Mouse (Mus musculus) forebrain, postnatal 0 days (tissue): Measurements from ENCODE around the gene Entpd6. TPM values are rescaled to one million over a fixed set of nuclear protein-coding genes. Genes with fewer than 3 reads are reported as not detected.

Experiments used
- ATAC-seq: fragments of 200-750 bp; cut with Nextera tagmentation; 2 replicates; pipeline ENCODE4 v1.8.0; 2017; ENCODE audit warnings: mild to moderate bottlenecking, moderate library complexity
- DNase-seq: peaks from one replicate; pipeline ENCODE4 v3.0.0-alpha.2; 2015
- H3K27ac ChIP-seq: fragments of 300-500 bp; sonication (generic); 2 replicates; pipeline ENCODE4 v1.5.1; 2014; ENCODE audit warnings: low read depth, mild to moderate bottlenecking, antibody characterized with exemption, low read length, moderate library complexity, mixed read lengths
- H3K27me3 ChIP-seq: fragments of 300-500 bp; sonication (generic); 2 replicates; pipeline ENCODE4 v1.6.1; 2014; ENCODE audit warnings: mild to moderate bottlenecking, low read length, mixed read lengths; ENCODE audit not compliant: insufficient read depth
- H3K36me3 ChIP-seq: fragments of 300-500 bp; sonication (generic); 2 replicates; pipeline ENCODE4 v1.6.1; 2014; ENCODE audit warnings: mild to moderate bottlenecking, moderate library complexity; ENCODE audit not compliant: insufficient read depth
- H3K4me1 ChIP-seq: fragments of 300-500 bp; sonication (generic); 2 replicates; pipeline ENCODE4 v1.6.1; 2014; ENCODE audit warnings: antibody characterized with exemption; ENCODE audit not compliant: insufficient read depth
- H3K4me2 ChIP-seq: fragments of 300-500 bp; sonication (generic); 2 replicates; pipeline ENCODE4 v1.6.1; 2014; ENCODE audit warnings: low read depth, mild to moderate bottlenecking, moderate library complexity
- H3K4me3 ChIP-seq: fragments of 300-500 bp; sonication (generic); 2 replicates; pipeline ENCODE4 v1.5.1; 2014; ENCODE audit warnings: low read depth, low read length, mixed read lengths
- H3K9ac ChIP-seq: fragments of 300-500 bp; sonication (generic); 2 replicates; pipeline ENCODE4 v1.6.1; 2014; ENCODE audit warnings: mild to moderate bottlenecking
- H3K9me3 ChIP-seq: fragments of 300-500 bp; sonication (generic); 2 replicates; pipeline ENCODE4 v1.6.1; 2016; ENCODE audit warnings: low read length
- CTCF ChIP-seq: sonication (generic); IDR thresholded peaks from 2 replicates; pipeline ENCODE4 v1.5.1; 2016; ENCODE audit warnings: antibody characterized with exemption, control low read depth, low read depth
- WGBS: fragments of 180-500 bp; shearing (Covaris S2); extraction: QIAGEN DNeasy Blood & Tissue Kit; methylation state at CpG from one replicate; pipeline ENCODE4 v1.1.7; 2014; 5-methylcytosine and 5-hydroxymethylcytosine counted together
- polyA plus RNA-seq: library from polyadenylated mRNA; unstranded; fragments of >200 nt; fragmentation: Nextera tagmentation; extraction: Ambion mirVana; gene quantifications from 2 replicates; pipeline ENCODE4 v1.2.1, GENCODE M21; 2015
- total RNA-seq: library from RNA; depleted of rRNA; stranded (reverse); fragments of >200 nt; gene quantifications from 2 replicates; pipeline ENCODE4 v1.2.3, GENCODE M21; 2014

Gene Entpd6
- total and polyA plus RNA-seq, 2 experiments from 2014 or later = 76.0 to 93.6 TPM

DNA sequence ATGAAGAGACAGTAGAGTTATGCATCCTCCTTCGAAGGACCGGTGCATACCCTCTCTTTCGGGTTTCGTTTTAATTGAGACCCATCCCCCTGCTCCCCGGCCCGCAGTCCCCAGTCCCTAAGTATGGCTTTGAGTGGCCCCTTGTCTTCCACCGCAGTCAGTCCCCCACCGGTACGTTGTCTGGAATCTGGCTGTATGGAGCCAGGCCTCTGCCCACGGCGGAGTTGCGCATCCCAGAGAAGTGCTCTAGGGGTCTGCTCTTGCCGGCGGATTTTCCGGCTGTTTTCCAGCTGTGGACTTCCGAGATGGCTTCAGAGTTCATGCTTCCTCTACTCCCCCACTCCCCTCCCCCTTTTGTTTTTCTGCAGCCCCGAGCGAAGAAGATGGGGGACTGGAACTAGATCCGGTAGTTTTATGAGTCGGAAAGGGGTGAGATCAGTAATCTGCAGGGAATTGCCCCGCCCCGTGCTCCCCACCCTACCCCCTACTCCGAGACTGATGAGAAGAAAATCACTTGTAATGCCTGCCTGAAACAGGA is 38.5 kb downstream of the Entpd6 start:
- no peak for TF ChIP-seq CTCF
- 2% methylated on average over 23 of the region's 23 CpGs for WGBS
- H3K4me3 ChIP-seq = peak overlapping the region; percentile 88
- ATAC-seq (peak; percentile 42), DNase-seq (peak; percentile 41)
- H3K4me1 ChIP-seq = peaks cover 12% of the 10 kb centered on the region
- no peaks in the 10 kb centered on the region; the same call in 1 of the 2 replicates for H3K36me3 ChIP-seq
- H3K4me2 ChIP-seq = peak overlapping the region; percentile 83
- no peak overlapping the region for H3K27ac ChIP-seq
- H3K27me3 ChIP-seq = no peaks in the 10 kb centered on the region
- peak overlapping the region; percentile 70 for H3K9ac ChIP-seq
- H3K9me3 ChIP-seq = no peaks in the 10 kb centered on the region

GRCm38 (mm10) chr2:150788768-150789550 is 40.1 kb downstream of the Entpd6 start:
- Histone ChIP-seq H3K4me1 (peaks cover 12% of the 10 kb centered on the region), H3K36me3 (peaks cover 3% of the 10 kb centered on the region), H3K9ac (peak overlapping the region; percentile 28; the same call in 1 of the 2 replicates), H3K9me3 (no peaks in the 10 kb centered on the region), H3K4me3 (no peak overlapping the region), H3K27me3 (no peaks in the 10 kb centered on the region), H3K27ac (peak overlapping the region; percentile 16; the same call in 1 of the 2 replicates), H3K4me2 (peak overlapping the region; percentile 33)
- ATAC-seq (no peak), DNase-seq (peak; percentile 74)
- 31% methylated on average over 4 of the region's 4 CpGs for WGBS
- 0 out of 2 replicates have a peak, but pooled peaks have one; percentile 10 for TF ChIP-seq CTCF

DNA sequence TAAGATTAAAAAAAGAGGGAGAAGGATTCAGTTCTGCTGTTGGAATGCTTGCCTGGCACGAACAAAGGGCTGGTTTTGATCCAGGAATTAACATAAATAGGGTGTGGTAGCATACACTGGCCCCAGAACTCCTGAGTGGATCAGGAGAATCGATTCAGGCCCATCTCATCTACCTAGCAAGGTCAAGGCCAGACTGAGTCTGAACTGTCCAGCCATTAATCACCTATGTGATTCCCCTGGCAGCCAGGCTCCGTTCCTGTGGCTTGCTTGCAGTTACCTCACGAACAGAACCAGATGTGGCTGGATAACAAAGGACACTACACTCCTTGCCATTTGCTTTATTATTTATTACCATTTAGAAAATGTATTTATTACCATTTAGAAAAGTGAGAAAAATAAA is 44.5 kb downstream of the Entpd6 start:
- no peak for TF ChIP-seq CTCF
- no peak for ATAC-seq
- Histone ChIP-seq H3K36me3 (peaks cover 27% of the 10 kb centered on the region), H3K4me1 (peaks cover 8% of the 10 kb centered on the region; the same call in 1 of the 2 replicates), H3K4me3 (no peak overlapping the region), H3K27ac (no peak overlapping the region), H3K9me3 (no peaks in the 10 kb centered on the region), H3K4me2 (no peak overlapping the region), H3K9ac (no peak overlapping the region), H3K27me3 (no peaks in the 10 kb centered on the region)
- no peak for DNase-seq
- WGBS = 78% methylated on average over 4 of the region's 4 CpGs

- Histone ChIP-seq H3K4me1 (no peaks in the 10 kb centered on the region), H3K36me3 (peaks cover 47% of the 10 kb centered on the region), H3K9me3 (no peaks in the 10 kb centered on the region), H3K4me3 (no peak overlapping the region), H3K4me2 (no peak overlapping the region), H3K9ac (no peak overlapping the region), H3K27ac (no peak overlapping the region), H3K27me3 (no peaks in the 10 kb centered on the region)
- DNase-seq = no peak
- ATAC-seq = no peak
- TF ChIP-seq CTCF = no peak
- WGBS = 85% methylated on average over 7 of the region's 7 CpGs
These were observed 49.2 kb downstream of the Entpd6 start for GRCm38 (mm10) chr2:150798084-150798483.

DNA sequence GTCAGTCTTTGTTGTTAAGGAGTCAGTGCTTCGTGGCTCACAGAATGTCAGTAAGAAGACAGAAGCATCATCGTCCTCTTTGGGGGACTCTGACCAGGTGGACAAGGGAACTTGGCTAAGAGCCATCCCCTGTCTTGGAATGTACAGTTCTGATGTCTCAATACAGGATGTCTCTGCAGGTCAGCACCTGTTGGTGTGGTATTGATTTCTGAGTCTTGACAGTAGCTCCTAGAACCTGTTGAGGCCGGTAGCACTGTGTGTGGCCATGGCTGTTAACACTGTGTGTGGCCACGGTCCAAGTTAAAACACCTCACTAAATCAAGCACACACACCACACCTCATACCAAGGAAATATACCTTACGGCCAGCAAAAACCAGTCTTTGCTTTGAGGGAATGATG is 51.8 kb downstream of the Entpd6 start:
- no peak overlapping the region for H3K4me3 ChIP-seq
- no peak overlapping the region for H3K4me2 ChIP-seq
- no peaks in the 10 kb centered on the region for H3K4me1 ChIP-seq
- WGBS = 93% methylated on average over 5 of the region's 5 CpGs
- no peak for TF ChIP-seq CTCF
- H3K9ac ChIP-seq = no peak overlapping the region
- ATAC-seq (no peak), DNase-seq (no peak)
- no peaks in the 10 kb centered on the region for H3K27me3 ChIP-seq
- H3K9me3 ChIP-seq = no peaks in the 10 kb centered on the region
- H3K27ac ChIP-seq = no peak overlapping the region
- H3K36me3 ChIP-seq = peaks cover 37% of the 10 kb centered on the region

DNA sequence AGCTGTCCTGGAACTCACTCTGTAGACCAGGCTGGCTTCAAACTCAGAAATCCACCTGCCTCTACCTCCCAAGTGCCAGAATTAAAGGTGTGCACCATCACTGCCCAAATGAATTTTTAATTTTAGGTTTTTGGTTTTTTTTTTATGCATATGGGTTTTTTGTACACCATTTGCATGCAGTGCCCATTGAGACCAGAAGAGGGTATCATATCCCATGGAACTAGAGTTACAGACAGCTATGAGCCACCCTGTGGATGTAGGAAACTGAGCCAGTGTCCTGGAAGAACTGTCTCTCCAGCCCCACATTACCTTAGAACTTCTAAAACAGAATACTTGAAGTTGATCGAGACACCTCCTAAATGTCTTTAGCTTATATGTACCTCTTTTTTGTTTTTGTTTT is 54.2 kb downstream of the Entpd6 start:
- Histone ChIP-seq H3K27me3 (no peaks in the 10 kb centered on the region), H3K4me2 (no peak overlapping the region), H3K9me3 (no peaks in the 10 kb centered on the region), H3K27ac (no peak overlapping the region), H3K4me3 (no peak overlapping the region), H3K36me3 (peaks cover 35% of the 10 kb centered on the region), H3K4me1 (no peaks in the 10 kb centered on the region), H3K9ac (no peak overlapping the region)
- peak; percentile 67 for TF ChIP-seq CTCF
- WGBS = 94% methylated on average over 1 of the region's 1 CpGs
- DNase-seq = peak; percentile 32
- ATAC-seq = 0 out of 2 replicates have a peak, but pooled peaks have one; percentile 38

- Histone ChIP-seq H3K9me3 (no peaks in the 10 kb centered on the region), H3K36me3 (peaks cover 51% of the 10 kb centered on the region)
- peak; percentile 85 for ATAC-seq
These were observed 59.5 kb downstream of the Entpd6 start for GRCm38 (mm10) chr2:150808381-150808780.

More at GRCm38 (mm10) chr2:150808381-150808780, 59.5 kb downstream of the Entpd6 start:
- peak; percentile 41 for DNase-seq
- H3K4me3 ChIP-seq = no peak overlapping the region
- no peak overlapping the region for H3K27ac ChIP-seq
- no peak for TF ChIP-seq CTCF
- H3K4me1 ChIP-seq = no peaks in the 10 kb centered on the region
- H3K4me2 ChIP-seq = no peak overlapping the region
- no peak overlapping the region for H3K9ac ChIP-seq
- WGBS = 51% methylated on average over 6 of the region's 6 CpGs
- no peaks in the 10 kb centered on the region for H3K27me3 ChIP-seq
